Mouse (Mus musculus) limb, embryonic 13.5 days (tissue): ENCODE results near the gene Prex1. TPM values are rescaled to one million over a fixed set of nuclear protein-coding genes. Genes with fewer than 3 reads are reported as not detected.

ENCODE experiments used
- ATAC-seq: fragments of 200-750 bp; cut with Nextera tagmentation; 2 replicates; pipeline ENCODE4 v1.8.0; 2017; ENCODE audit warnings: low read depth, moderate number of reproducible peaks, moderate TSS enrichment; ENCODE audit not compliant: low FRiP score
- H3K27ac ChIP-seq: fragments of 300-500 bp; sonication (generic); 2 replicates; pipeline ENCODE4 v1.5.1; 2015; ENCODE audit warnings: inconsistent platforms, mild to moderate bottlenecking, moderate library complexity
- H3K27me3 ChIP-seq: fragments of 300-500 bp; sonication (generic); 2 replicates; pipeline ENCODE4 v1.6.1; 2015; ENCODE audit warnings: mild to moderate bottlenecking, inconsistent platforms
- H3K36me3 ChIP-seq: fragments of 300-500 bp; sonication (generic); 2 replicates; pipeline ENCODE4 v1.6.1; 2015; ENCODE audit warnings: inconsistent platforms, mild to moderate bottlenecking, moderate library complexity
- H3K4me1 ChIP-seq: fragments of 300-500 bp; sonication (generic); 2 replicates; pipeline ENCODE4 v1.6.1; 2015; ENCODE audit warnings: inconsistent platforms
- H3K4me2 ChIP-seq: fragments of 300-500 bp; sonication (generic); replicated peaks from 2 replicates; pipeline ENCODE4 v1.6.1; 2015; ENCODE audit warnings: inconsistent platforms, mild to moderate bottlenecking, moderate library complexity
- H3K4me3 ChIP-seq: fragments of 300-500 bp; sonication (generic); 2 replicates; pipeline ENCODE4 v1.5.1; 2015; ENCODE audit warnings: moderate library complexity, mild to moderate bottlenecking, inconsistent platforms
- H3K9ac ChIP-seq: fragments of 300-500 bp; sonication (generic); 2 replicates; pipeline ENCODE4 v1.6.1; 2015; ENCODE audit warnings: mild to moderate bottlenecking, inconsistent platforms
- H3K9me3 ChIP-seq: fragments of 300-500 bp; sonication (generic); 2 replicates; pipeline ENCODE4 v1.6.1; 2016; ENCODE audit warnings: inconsistent platforms
- WGBS: fragments of 180-500 bp; shearing (Covaris S2); methylation state at CpG from one replicate; pipeline ENCODE4 v1.1.7; 2015; 5-methylcytosine and 5-hydroxymethylcytosine counted together
- polyA plus RNA-seq: library from polyadenylated mRNA; unstranded; fragments of >200 nt; fragmentation: Nextera tagmentation; extraction: Ambion mirVana; gene quantifications from 2 replicates; pipeline ENCODE4 v1.2.1, GENCODE M21; 2015

Prex1 gene
- polyA plus RNA-seq, 1 experiment from 2014 or later, result 19.4 TPM

DNA sequence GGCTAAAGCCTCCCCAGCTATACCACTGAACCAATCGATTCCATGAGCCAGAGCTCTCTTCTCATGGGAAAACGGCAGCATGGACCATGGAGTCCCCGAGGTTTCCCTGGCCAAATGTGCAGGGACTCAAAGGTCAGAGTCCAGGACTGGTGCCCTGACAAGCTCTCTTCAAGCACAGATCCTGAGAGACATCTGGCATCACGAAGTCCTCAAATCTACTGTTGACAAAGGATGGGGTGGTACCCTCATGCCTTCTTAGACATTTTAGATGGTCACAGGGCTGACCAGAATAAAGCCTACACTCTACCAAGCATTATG, 76.0 kb downstream of the Prex1 start:
- no peak overlapping the region for H3K27ac ChIP-seq
- ATAC-seq, result no peak
- no peaks in the 10 kb centered on the region for H3K9me3 ChIP-seq
- H3K4me1 ChIP-seq, result no peaks in the 10 kb centered on the region
- no peak overlapping the region for H3K9ac ChIP-seq
- H3K27me3 ChIP-seq, result no peaks in the 10 kb centered on the region
- H3K36me3 ChIP-seq, result peaks cover 35% of the 10 kb centered on the region
- no peak overlapping the region for H3K4me3 ChIP-seq
- WGBS, result 70% methylated on average over 4 of the region's 4 CpGs
- no peak overlapping the region for H3K4me2 ChIP-seq

DNA sequence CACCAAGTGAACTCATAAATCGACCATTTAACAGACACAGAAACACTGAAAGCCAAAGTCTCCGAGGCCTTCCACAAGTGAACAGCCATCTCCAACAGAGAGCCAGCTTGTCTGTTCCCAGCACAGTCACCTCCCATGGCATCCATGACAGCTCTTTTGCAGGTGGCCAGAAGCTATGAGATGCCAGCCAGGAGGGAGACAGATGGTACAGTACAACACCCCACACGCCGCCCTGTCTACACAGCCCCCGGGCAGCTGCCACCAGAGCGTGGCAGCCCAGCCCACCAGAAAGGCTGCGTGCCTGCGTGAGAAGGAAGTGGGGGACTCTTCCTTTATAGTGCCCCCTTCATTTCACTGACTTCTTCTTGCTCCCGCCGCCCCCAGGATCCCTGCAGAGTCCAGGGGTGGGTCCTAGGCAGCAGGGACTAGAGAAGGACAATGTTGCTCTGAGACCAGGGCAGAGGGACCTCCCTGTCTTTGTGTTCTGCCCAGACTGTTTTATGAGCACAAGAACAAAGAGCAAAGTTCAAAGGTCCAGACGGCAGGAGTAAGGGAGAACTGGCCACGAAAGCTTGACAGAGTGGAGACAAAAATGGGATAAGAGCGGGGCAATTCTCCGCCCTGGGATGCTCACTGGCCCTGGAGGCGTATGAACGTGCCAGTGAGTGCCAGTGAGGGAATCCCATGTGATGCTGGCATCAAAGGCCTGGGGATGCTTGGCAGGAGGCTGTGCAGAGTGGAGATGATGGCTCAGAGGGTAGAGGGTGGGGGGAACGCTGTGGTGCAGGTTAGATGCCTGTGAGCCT, 76.6 kb downstream of the Prex1 start:
- peaks cover 37% of the 10 kb centered on the region for H3K36me3 ChIP-seq
- H3K9ac ChIP-seq, result no peak overlapping the region
- no peaks in the 10 kb centered on the region for H3K9me3 ChIP-seq
- H3K4me2 ChIP-seq, result no peak overlapping the region
- H3K27me3 ChIP-seq, result no peaks in the 10 kb centered on the region
- H3K4me3 ChIP-seq, result no peak overlapping the region
- no peaks in the 10 kb centered on the region for H3K4me1 ChIP-seq
- 71% methylated on average over 17 of the region's 17 CpGs for WGBS
- ATAC-seq, result no peak
- no peak overlapping the region for H3K27ac ChIP-seq

DNA sequence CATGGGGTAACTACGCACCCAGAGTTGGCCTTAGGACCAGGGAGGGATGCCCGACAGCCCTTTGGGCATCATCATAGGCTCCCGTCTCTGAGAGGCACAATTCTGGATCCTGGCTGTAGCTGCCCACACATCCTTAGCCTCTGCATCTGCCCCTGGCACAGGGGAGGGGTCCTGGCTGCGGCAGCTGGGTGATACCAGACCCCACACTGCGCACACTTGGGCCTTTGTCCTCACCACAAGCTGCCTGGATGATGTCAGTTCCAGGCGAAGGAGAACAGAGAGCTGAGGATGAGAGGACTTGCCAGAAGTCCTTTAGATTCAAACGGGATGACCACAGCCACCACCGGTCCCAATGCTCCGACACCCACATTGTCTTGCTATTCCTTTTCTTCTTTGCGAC, 78.1 kb downstream of the Prex1 start:
- H3K9me3 ChIP-seq, result no peaks in the 10 kb centered on the region
- H3K36me3 ChIP-seq, result peaks cover 30% of the 10 kb centered on the region
- no peak overlapping the region for H3K9ac ChIP-seq
- WGBS, result 88% methylated on average over 10 of the region's 10 CpGs
- no peaks in the 10 kb centered on the region for H3K27me3 ChIP-seq
- H3K4me1 ChIP-seq, result peaks cover under 1% of the 10 kb centered on the region; the same call in 1 of the 2 replicates
- no peak overlapping the region for H3K27ac ChIP-seq
- no peak overlapping the region for H3K4me3 ChIP-seq
- ATAC-seq, result no peak
- H3K4me2 ChIP-seq, result no peak overlapping the region

DNA sequence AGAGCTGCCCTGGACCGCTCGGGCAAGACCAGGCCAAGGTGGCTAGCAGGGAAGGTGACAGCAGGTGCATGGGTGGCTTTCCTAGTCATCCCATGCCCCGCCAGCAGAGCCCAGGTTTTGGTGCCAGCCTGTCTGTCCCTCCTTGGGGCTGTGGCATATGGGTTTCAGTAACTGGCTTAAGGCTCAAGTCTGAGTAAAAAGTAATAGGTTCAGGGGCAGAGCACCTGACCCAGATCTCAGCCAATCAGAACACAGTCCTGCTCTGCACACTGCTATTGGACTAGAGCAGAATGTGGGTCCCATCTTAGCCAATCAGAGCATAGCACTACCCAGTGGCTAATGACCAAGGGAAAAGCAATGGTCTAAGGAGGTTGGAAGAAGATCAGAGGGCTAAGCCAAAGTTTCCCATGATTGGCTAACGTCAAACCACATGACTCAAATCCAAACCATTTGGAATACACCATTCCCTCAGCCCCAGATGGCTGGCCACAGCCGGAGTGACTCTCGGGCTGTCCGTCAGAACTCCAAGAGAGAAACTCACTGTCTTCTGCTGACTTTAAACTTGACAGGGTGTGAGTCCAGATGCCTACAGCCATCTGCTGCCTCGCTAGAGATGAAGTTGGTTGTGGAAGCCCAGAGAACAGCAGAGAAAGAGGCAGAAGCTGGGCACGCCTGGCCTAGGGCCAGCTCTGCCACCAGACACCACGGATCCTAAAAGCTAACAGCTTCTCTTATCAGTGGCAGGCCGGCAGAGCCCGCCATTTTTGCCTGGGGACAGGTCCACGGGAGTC, 80.9 kb downstream of the Prex1 start:
- Histone ChIP-seq H3K36me3 (peaks cover 24% of the 10 kb centered on the region), H3K9me3 (no peaks in the 10 kb centered on the region), H3K27me3 (no peaks in the 10 kb centered on the region), H3K4me3 (no peak overlapping the region), H3K9ac (no peak overlapping the region), H3K27ac (no peak overlapping the region), H3K4me1 (peaks cover 3% of the 10 kb centered on the region; the same call in 1 of the 2 replicates), H3K4me2 (no peak overlapping the region)
- 86% methylated on average over 13 of the region's 13 CpGs for WGBS
- no peak for ATAC-seq

GRCm38 (mm10) chr2:166631621-166632171, 81.9 kb downstream of the Prex1 start:
- Histone ChIP-seq H3K4me2 (no peak overlapping the region), H3K36me3 (peaks cover 31% of the 10 kb centered on the region), H3K9ac (no peak overlapping the region), H3K4me1 (peaks cover 3% of the 10 kb centered on the region; the same call in 1 of the 2 replicates), H3K27ac (no peak overlapping the region), H3K27me3 (no peaks in the 10 kb centered on the region), H3K9me3 (no peaks in the 10 kb centered on the region), H3K4me3 (no peak overlapping the region)
- ATAC-seq, result no peak
- WGBS, result 88% methylated on average over 10 of the region's 10 CpGs

DNA sequence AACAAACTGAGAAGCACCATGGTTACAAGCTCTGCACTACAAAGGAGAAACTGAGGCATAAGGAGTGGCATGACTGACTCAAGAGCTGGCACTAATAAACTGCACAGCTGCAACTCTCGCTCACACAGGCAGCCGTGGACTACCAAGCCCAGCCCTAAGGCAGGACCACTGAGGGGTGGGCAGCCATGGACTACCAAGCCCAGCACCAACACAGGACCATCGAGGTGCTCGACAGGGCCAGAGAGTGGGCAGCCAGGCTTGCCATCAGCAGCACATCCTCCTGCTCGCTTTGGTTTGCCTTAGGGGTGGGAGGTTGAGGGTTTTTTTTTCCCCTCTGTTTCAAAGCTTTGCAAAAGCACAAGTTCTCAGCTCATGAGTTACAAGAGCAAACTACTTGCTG, 82.4 kb downstream of the Prex1 start:
- Histone ChIP-seq H3K36me3 (peaks cover 34% of the 10 kb centered on the region), H3K4me1 (peaks cover 3% of the 10 kb centered on the region; the same call in 1 of the 2 replicates), H3K27ac (no peak overlapping the region), H3K9ac (no peak overlapping the region), H3K4me2 (no peak overlapping the region), H3K27me3 (no peaks in the 10 kb centered on the region), H3K9me3 (no peaks in the 10 kb centered on the region), H3K4me3 (no peak overlapping the region)
- ATAC-seq, result no peak
- WGBS, result 82% methylated on average over 5 of the region's 5 CpGs

GRCm38 (mm10) chr2:166629941-166630674, 83.5 kb downstream of the Prex1 start:
- H3K27ac ChIP-seq, result peak overlapping the region; percentile 10; the same call in 1 of the 2 replicates
- WGBS, result 84% methylated on average over 17 of the region's 17 CpGs
- H3K4me3 ChIP-seq, result no peak overlapping the region
- H3K27me3 ChIP-seq, result no peaks in the 10 kb centered on the region
- no peak overlapping the region for H3K9ac ChIP-seq
- no peak for ATAC-seq
- no peaks in the 10 kb centered on the region for H3K9me3 ChIP-seq
- H3K4me2 ChIP-seq, result no peak overlapping the region
- peaks cover 30% of the 10 kb centered on the region for H3K36me3 ChIP-seq
- H3K4me1 ChIP-seq, result peaks cover 3% of the 10 kb centered on the region; the same call in 1 of the 2 replicates

GRCm38 (mm10) chr2:166627578-166627977, 86.1 kb downstream of the Prex1 start:
- Histone ChIP-seq H3K4me3 (no peak overlapping the region), H3K4me2 (no peak overlapping the region), H3K36me3 (peaks cover 23% of the 10 kb centered on the region), H3K9me3 (no peaks in the 10 kb centered on the region), H3K27ac (no peak overlapping the region), H3K9ac (no peak overlapping the region), H3K4me1 (peaks cover 16% of the 10 kb centered on the region), H3K27me3 (no peaks in the 10 kb centered on the region)
- ATAC-seq, result no peak
- WGBS, result 87% methylated on average over 6 of the region's 6 CpGs

DNA sequence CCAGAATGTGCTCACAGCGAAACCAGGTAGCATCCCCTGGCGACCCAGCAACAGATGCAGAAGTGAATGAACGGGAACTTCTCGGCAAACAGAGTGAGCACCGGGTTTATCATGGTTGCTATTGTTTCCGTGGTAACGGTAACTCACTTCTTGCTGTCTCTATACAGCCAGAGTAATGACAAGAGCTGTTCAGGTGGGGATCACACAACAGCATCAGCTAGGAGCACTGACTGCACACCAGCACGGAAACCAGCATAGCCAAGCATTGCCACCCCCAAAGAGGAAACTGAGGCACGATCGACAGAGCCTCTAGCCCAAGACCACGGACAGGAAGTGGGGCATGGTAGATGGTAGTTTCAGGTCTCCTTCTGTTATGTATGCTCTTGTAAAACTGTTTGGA, 88.4 kb downstream of the Prex1 start:
- Histone ChIP-seq H3K9me3 (no peaks in the 10 kb centered on the region), H3K9ac (no peak overlapping the region), H3K4me1 (peaks cover 13% of the 10 kb centered on the region), H3K27ac (no peak overlapping the region), H3K27me3 (no peaks in the 10 kb centered on the region), H3K4me2 (no peak overlapping the region), H3K36me3 (peaks cover 18% of the 10 kb centered on the region), H3K4me3 (no peak overlapping the region)
- 79% methylated on average over 11 of the region's 11 CpGs for WGBS
- no peak for ATAC-seq

- Histone ChIP-seq H3K27me3 (no peaks in the 10 kb centered on the region), H3K36me3 (peaks cover 33% of the 10 kb centered on the region), H3K4me3 (no peak overlapping the region), H3K27ac (peak overlapping the region; percentile 3; the same call in 1 of the 2 replicates), H3K9me3 (no peaks in the 10 kb centered on the region; the same call in 1 of the 2 replicates), H3K9ac (0 out of 2 replicates have a peak overlapping the region, but pooled peaks have one; percentile 19), H3K4me2 (no peak overlapping the region), H3K4me1 (peaks cover 13% of the 10 kb centered on the region)
- ATAC-seq, result no peak
- 28% methylated on average over 9 of the region's 9 CpGs for WGBS
Observed at GRCm38 (mm10) chr2:166623081-166623567, 90.5 kb downstream of the Prex1 start.

DNA sequence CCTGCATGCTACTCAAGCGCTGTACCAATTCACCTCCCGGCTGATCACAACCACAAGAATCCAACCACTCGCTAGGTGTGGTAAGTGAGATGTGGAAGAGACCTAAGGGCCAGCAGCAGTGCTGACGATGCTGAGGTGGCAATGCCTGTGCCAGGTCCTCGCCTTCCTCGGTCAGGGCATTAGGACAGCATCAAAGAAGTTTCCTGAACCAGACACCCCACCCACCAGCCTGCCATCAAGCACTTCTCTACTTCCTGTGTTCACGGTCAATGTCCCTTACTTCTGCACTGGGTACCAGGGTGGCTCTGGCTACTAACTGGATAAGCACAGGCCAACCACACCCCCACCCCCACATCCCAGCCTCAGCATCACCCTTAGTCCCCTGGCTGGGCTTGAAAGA, 91.0 kb downstream of the Prex1 start:
- Histone ChIP-seq H3K27ac (no peak overlapping the region), H3K4me3 (no peak overlapping the region), H3K9ac (0 out of 2 replicates have a peak overlapping the region, but pooled peaks have one; percentile 19), H3K4me2 (no peak overlapping the region), H3K4me1 (peaks cover 13% of the 10 kb centered on the region), H3K36me3 (peaks cover 35% of the 10 kb centered on the region), H3K27me3 (no peaks in the 10 kb centered on the region), H3K9me3 (no peaks in the 10 kb centered on the region; the same call in 1 of the 2 replicates)
- 79% methylated on average over 7 of the region's 7 CpGs for WGBS
- ATAC-seq, result no peak
